Mouse (Mus musculus) adrenal gland, postnatal 36 days (tissue): Measurements from ENCODE around the gene Alkbh6. TPM values are rescaled to one million over a fixed set of nuclear protein-coding genes. Genes with fewer than 3 reads are reported as not detected.

Experiments
- DNase-seq, 2 experiments: peaks; one replicate each; pipeline ENCODE4 v3.0.0; 2021; ENCODE audit warnings: mixed read lengths in 1 of 2
- total RNA-seq, 2 experiments: library from RNA; stranded (reverse); gene quantifications; 2 replicates each; pipeline ENCODE4 v1.2.3; 2021

Alkbh6 gene
- total RNA-seq, 2 experiments from 2014 or later: 56.9 to 81.3 TPM

- DNase-seq: no peak
Measured at GRCm38 (mm10) chr7:30327140-30327539, 18.6 kb downstream of the Alkbh6 start.

GRCm38 (mm10) chr7:30328379-30328778, 19.9 kb downstream of the Alkbh6 start:
- no peak for DNase-seq

- DNase-seq: peak; percentile 72 to 82
Measured at GRCm38 (mm10) chr7:30331887-30332286, 23.4 kb downstream of the Alkbh6 start.

GRCm38 (mm10) chr7:30332622-30333259, 24.2 kb downstream of the Alkbh6 start:
- no peak for DNase-seq

- DNase-seq: peak; percentile 89 to 91
Measured at GRCm38 (mm10) chr7:30333436-30333835, 24.9 kb downstream of the Alkbh6 start.

- DNase-seq: no peak
Measured at GRCm38 (mm10) chr7:30334563-30334962, 26.0 kb downstream of the Alkbh6 start.

- DNase-seq: no peak
Measured at GRCm38 (mm10) chr7:30335688-30336087, 27.2 kb downstream of the Alkbh6 start.

- peak; percentile 82 to 84 for DNase-seq
Measured at GRCm38 (mm10) chr7:30336384-30336783, 27.9 kb downstream of the Alkbh6 start.

- no peak for DNase-seq
Measured at GRCm38 (mm10) chr7:30339432-30340109, 31.1 kb downstream of the Alkbh6 start.

- DNase-seq: peak; percentile 80 to 85
Measured at GRCm38 (mm10) chr7:30346635-30347379, 38.3 kb downstream of the Alkbh6 start.

- DNase-seq: peak; percentile 63 to 81
Measured at GRCm38 (mm10) chr7:30347828-30348227, 39.3 kb downstream of the Alkbh6 start.

GRCm38 (mm10) chr7:30353279-30353822, 44.8 kb downstream of the Alkbh6 start:
- DNase-seq: peak; percentile 65 to 77

- DNase-seq: peak in 1 of 2 experiments; percentile 35
Measured at GRCm38 (mm10) chr7:30354059-30354458, 45.5 kb downstream of the Alkbh6 start.

GRCm38 (mm10) chr7:30358378-30359186, 50.1 kb downstream of the Alkbh6 start:
- DNase-seq: no peak

- DNase-seq: no peak
Measured at GRCm38 (mm10) chr7:30359276-30359865, 50.9 kb downstream of the Alkbh6 start.

GRCm38 (mm10) chr7:30360028-30360427, 51.5 kb downstream of the Alkbh6 start:
- DNase-seq: peak; percentile 33 to 81

- DNase-seq: peak; percentile 51 to 76
Measured at GRCm38 (mm10) chr7:30362652-30363343, 54.3 kb downstream of the Alkbh6 start, which contains the start of gene Lrfn3. TSS of gene Lrfn3 (minus strand) at chr7:30362772.

- no peak for DNase-seq
Measured at GRCm38 (mm10) chr7:30363344-30363738, 54.8 kb downstream of the Alkbh6 start.
